Mouse (Mus musculus): Measurements from ENCODE around the gene Fbxo24. TPM values are rescaled to one million over a fixed set of nuclear protein-coding genes. Genes with fewer than 3 reads are reported as not detected.

The Fbxo24 gene
- polyA plus RNA-seq (2014; fragmentation: Illumina TruSeq; extraction: RNeasy Lipid Tissue Mini Kit (QIAGEN cat#74804); ENCODE audit: low read depth, low replicate concordance), result not detected

DNA sequence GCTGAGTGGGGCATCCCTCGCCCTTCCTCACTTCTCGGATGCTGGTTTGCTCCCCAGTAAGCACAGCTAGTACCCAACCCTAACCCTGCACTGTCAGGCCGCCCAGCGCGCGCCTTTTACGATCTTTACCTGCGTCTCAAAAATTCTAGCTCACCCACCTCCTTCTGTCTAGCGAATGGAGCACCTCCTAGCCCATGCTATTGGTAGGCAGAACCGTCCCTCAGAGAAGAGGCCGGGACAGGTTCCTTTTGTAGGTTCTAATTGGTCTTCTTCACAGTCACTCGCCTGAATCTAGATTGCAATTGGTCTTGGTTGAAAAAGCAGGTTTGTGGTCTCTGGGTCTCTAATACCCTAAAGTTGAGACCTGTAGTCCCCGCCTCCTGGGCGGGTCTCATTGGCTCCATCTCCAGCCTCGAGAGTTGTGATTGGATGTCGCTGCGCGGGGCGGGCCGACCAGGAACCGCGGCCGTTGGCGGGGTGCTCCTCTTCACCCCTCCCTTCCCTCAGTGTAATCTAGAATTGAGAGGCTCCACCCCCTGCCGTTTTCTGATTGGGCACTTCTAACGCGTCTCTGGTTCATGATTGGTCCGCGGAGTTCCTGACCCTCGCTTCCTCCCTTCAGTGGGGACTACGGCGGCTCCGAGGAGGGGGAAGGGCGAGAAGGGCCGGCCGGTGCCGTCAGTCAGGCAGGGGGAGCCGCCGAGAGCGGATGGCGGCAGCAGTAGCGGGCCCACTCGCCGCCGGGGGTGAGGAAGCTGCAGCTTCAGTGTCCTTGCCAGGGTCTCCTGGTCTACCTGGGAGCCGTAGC, at the start of gene Fbxo24, which contains the start of the genes Lrch4 and Gm20605:
Gene Fbxo24 (minus strand): TSS at position 505 of the 808 bp plus-strand sequence.
Gene Lrch4 (plus strand): TSS at position 624 of the 808 bp plus-strand sequence.
Gene Gm20605 (plus strand): TSS at position 678 of the 808 bp plus-strand sequence.

DNA sequence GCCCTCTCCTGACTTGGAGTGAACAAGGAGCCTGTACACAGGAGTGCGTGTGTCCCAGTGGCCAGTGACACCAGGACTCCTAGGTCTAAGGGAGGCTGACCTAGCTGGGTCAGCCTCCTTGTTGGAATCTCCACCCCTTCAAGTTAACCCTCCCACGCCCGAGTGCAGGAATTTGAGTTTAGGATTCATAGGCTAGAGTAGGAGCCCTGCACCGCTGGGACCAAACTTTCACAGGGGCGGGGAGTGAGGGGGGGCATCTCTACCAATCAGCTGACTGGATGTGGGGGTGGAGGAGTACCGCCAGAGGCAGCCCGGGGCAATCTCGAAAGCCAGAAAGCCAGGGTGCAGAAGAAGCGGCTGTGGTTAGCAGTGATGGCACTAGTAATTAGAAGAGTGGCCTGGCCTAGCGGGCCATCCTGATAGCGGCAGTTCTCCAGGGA, 16.9 kb upstream of the Fbxo24 start, which contains the start of gene Irs3:
Gene Irs3 (minus strand): TSS at position 63 of the 440 bp plus-strand sequence.

DNA sequence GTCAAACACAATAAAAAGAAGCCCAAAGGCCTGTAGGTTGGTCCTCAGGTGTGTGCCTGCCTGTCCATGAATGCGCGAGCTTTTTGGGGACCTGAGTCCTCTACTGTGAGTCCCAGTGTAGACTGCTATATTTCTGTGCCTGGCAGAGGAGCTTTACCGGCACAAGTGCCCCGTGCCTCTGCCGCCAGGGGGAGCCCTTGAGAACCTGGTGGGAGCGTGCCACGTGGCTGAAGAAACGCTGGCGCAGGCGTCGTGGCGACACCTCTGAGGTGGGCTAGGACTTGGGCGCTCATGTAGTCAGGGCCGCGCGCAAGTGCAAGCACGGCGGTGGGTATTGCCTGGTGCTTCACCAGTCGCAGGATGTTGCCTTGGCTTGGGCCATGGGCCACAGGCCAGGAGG, 12.3 kb upstream of the Fbxo24 start, which contains the start of gene Sap25:
Gene Sap25 (plus strand): TSS at position 281 of the 400 bp plus-strand sequence.

DNA sequence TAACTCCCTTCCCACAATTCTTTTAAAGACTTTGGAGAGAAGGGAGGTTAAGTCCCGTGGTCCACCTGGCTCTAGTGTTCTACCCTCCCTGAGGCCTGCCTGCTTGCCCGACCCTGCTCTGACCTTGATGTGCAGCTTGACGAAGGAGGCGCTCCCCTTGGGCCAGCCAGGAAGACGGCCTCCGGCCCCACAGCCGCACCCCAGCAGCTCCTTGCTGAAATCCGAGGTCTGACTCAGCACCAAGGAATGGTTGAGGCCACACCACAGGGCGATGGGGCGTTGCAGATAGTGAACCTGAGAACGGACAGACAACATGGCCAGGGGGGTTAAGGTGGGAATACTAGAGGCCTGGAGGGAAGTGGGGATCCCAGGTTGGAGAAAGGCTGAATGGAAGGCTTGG, 15.3 kb downstream of the Fbxo24 start, which contains the start of gene Pcolce:
Gene Pcolce (minus strand): TSS at position 235 of the 400 bp plus-strand sequence.

DNA sequence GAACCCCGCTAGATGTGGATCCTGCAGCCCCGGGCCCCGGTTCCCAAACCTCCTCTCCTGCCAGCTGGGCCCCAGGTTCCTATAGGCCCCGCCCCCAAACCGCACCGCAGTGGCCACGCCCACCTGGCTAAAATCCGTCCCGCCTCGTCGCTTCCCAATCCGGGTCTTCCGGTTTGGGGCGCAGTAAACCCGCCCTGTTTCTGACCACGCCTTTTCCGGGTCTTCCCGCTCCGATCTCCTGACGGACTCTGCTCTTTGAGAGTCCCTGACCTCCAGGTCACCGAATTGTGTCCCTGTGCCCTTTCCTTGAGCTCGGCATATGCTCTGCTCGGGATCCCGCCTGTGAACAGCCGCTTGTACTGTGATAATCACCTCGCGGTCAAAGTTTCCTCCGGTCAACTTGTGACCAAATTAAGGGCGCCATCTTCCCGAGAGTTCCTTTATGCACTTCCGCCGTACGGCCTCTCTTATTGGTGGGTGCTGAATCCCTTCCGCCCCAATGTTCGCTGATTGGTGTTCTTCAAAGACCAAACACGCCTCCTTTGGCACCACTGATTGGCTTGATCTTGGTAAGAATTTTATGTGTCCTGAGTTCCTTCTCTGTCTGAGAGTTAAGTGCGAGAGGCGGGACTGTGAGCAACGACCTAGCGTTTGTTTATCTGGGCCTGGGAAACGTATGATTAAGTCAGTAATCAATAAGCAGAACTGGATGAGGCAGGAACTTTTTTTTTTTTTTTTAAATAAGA, 28.0 kb downstream of the Fbxo24 start, which contains the start of gene Mospd3:
Gene Mospd3 (minus strand): TSS at position 440 of the 746 bp plus-strand sequence.

DNA sequence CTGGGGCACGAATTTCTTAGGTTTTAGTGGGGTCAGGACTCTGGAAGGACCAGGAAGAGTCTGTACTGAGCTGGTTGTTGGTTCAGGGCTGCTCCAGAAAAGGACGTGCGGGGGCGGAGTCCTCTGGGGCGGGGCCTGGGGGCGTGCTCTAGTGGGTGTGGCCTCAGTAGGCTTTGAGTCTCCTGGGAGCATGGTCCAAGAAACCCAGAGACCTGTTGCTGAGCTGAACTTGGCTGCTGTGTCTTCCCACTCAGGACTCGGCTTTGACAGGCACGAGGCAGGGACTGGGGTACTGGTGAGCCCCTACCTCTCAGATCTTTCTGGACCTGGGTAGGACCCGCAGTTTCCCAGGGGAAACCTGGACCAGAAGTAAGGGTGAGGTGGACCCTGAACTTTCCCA, 59.1 kb downstream of the Fbxo24 start, which contains the start of gene Tfr2:
Gene Tfr2 (plus strand): TSS at position 176 of the 400 bp plus-strand sequence.

Other genes starting within 250 kb of the Fbxo24 start
- gene Zan, start 151.9 kb downstream of the Fbxo24 start, polyA plus RNA-seq (2014; fragmentation: Illumina TruSeq; extraction: RNeasy Lipid Tissue Mini Kit (QIAGEN cat#74804); ENCODE audit: low read depth, low replicate concordance), result not detected
- not detected for gene Pop7, start 126.5 kb downstream of the Fbxo24 start, polyA plus RNA-seq (2014; fragmentation: Illumina TruSeq; extraction: RNeasy Lipid Tissue Mini Kit (QIAGEN cat#74804); ENCODE audit: low read depth, low replicate concordance)
- gene Gigyf1, start 110.5 kb downstream of the Fbxo24 start, polyA plus RNA-seq (2014; fragmentation: Illumina TruSeq; extraction: RNeasy Lipid Tissue Mini Kit (QIAGEN cat#74804); ENCODE audit: low read depth, low replicate concordance), result 1.5 TPM
- not detected for gene Epo, start 95.8 kb downstream of the Fbxo24 start, polyA plus RNA-seq (2014; fragmentation: Illumina TruSeq; extraction: RNeasy Lipid Tissue Mini Kit (QIAGEN cat#74804); ENCODE audit: low read depth, low replicate concordance)
- 1.4 TPM for gene Gnb2, start 95.5 kb downstream of the Fbxo24 start, polyA plus RNA-seq (2014; fragmentation: Illumina TruSeq; extraction: RNeasy Lipid Tissue Mini Kit (QIAGEN cat#74804); ENCODE audit: low read depth, low replicate concordance)
- not detected for gene Actl6b, start 75.5 kb downstream of the Fbxo24 start, polyA plus RNA-seq (2014; fragmentation: Illumina TruSeq; extraction: RNeasy Lipid Tissue Mini Kit (QIAGEN cat#74804); ENCODE audit: low read depth, low replicate concordance)
- not detected for gene Tfr2, start 59.2 kb downstream of the Fbxo24 start, polyA plus RNA-seq (2014; fragmentation: Illumina TruSeq; extraction: RNeasy Lipid Tissue Mini Kit (QIAGEN cat#74804); ENCODE audit: low read depth, low replicate concordance)
- not detected for gene Mospd3, start 27.9 kb downstream of the Fbxo24 start, polyA plus RNA-seq (2014; fragmentation: Illumina TruSeq; extraction: RNeasy Lipid Tissue Mini Kit (QIAGEN cat#74804); ENCODE audit: low read depth, low replicate concordance)
- 7.1 TPM for gene Pcolce, start 15.2 kb downstream of the Fbxo24 start, polyA plus RNA-seq (2014; fragmentation: Illumina TruSeq; extraction: RNeasy Lipid Tissue Mini Kit (QIAGEN cat#74804); ENCODE audit: low read depth, low replicate concordance)
- gene Lrch4, start 119 bp upstream of the Fbxo24 start, polyA plus RNA-seq (2014; fragmentation: Illumina TruSeq; extraction: RNeasy Lipid Tissue Mini Kit (QIAGEN cat#74804); ENCODE audit: low read depth, low replicate concordance), result 0.85 TPM
- gene Gm20605, start 173 bp upstream of the Fbxo24 start, polyA plus RNA-seq (2014; fragmentation: Illumina TruSeq; extraction: RNeasy Lipid Tissue Mini Kit (QIAGEN cat#74804); ENCODE audit: low read depth, low replicate concordance), result not detected
- not detected for gene Sap25, start 12.3 kb upstream of the Fbxo24 start, polyA plus RNA-seq (2014; fragmentation: Illumina TruSeq; extraction: RNeasy Lipid Tissue Mini Kit (QIAGEN cat#74804); ENCODE audit: low read depth, low replicate concordance)
- gene Irs3, start 16.7 kb upstream of the Fbxo24 start, polyA plus RNA-seq (2014; fragmentation: Illumina TruSeq; extraction: RNeasy Lipid Tissue Mini Kit (QIAGEN cat#74804); ENCODE audit: low read depth, low replicate concordance), result not detected
- 11.3 TPM for gene Agfg2, start 55.7 kb upstream of the Fbxo24 start, polyA plus RNA-seq (2014; fragmentation: Illumina TruSeq; extraction: RNeasy Lipid Tissue Mini Kit (QIAGEN cat#74804); ENCODE audit: low read depth, low replicate concordance)
- 0.16 TPM for gene Nyap1, start 112.6 kb upstream of the Fbxo24 start, polyA plus RNA-seq (2014; fragmentation: Illumina TruSeq; extraction: RNeasy Lipid Tissue Mini Kit (QIAGEN cat#74804); ENCODE audit: low read depth, low replicate concordance)
- 0.36 TPM for gene Tsc22d4, start 116.7 kb upstream of the Fbxo24 start, polyA plus RNA-seq (2014; fragmentation: Illumina TruSeq; extraction: RNeasy Lipid Tissue Mini Kit (QIAGEN cat#74804); ENCODE audit: low read depth, low replicate concordance)
- gene Ppp1r35, start 149.8 kb upstream of the Fbxo24 start, polyA plus RNA-seq (2014; fragmentation: Illumina TruSeq; extraction: RNeasy Lipid Tissue Mini Kit (QIAGEN cat#74804); ENCODE audit: low read depth, low replicate concordance), result not detected
- gene Mepce, start 158.7 kb upstream of the Fbxo24 start, polyA plus RNA-seq (2014; fragmentation: Illumina TruSeq; extraction: RNeasy Lipid Tissue Mini Kit (QIAGEN cat#74804); ENCODE audit: low read depth, low replicate concordance), result 8.0 TPM
- gene Zcwpw1, start 158.8 kb upstream of the Fbxo24 start, polyA plus RNA-seq (2014; fragmentation: Illumina TruSeq; extraction: RNeasy Lipid Tissue Mini Kit (QIAGEN cat#74804); ENCODE audit: low read depth, low replicate concordance), result 5.1 TPM
- not detected for gene Pilra, start 207.3 kb upstream of the Fbxo24 start, polyA plus RNA-seq (2014; fragmentation: Illumina TruSeq; extraction: RNeasy Lipid Tissue Mini Kit (QIAGEN cat#74804); ENCODE audit: low read depth, low replicate concordance)
- gene Pilrb1, start 229.1 kb upstream of the Fbxo24 start, polyA plus RNA-seq (2014; fragmentation: Illumina TruSeq; extraction: RNeasy Lipid Tissue Mini Kit (QIAGEN cat#74804); ENCODE audit: low read depth, low replicate concordance), result 0.65 TPM
- gene Pilrb2, start 242.8 kb upstream of the Fbxo24 start, polyA plus RNA-seq (2014; fragmentation: Illumina TruSeq; extraction: RNeasy Lipid Tissue Mini Kit (QIAGEN cat#74804); ENCODE audit: low read depth, low replicate concordance), result not detected